22 mouse cellular contexts compared by ENCODE assay signal in genomic region chrX:14835862-14836261, GRCm38 (mm10).
"Had no signal": no experiment of that assay in that cellular context is flagged by ENCODE, and none has a peak within 500 bp of the region (broad histone marks: within the 10 kb centered on the region; RNA-seq: fewer than 3 reads in every experiment).

No protein-coding gene starts in this region.

- H3K27ac ChIP-seq: lung, embryonic 15.5 days; macrophage; midbrain, embryonic 13.5 days; neural tube, embryonic 13.5 days; neural tube, embryonic 15.5 days had no signal

- H3K9ac ChIP-seq: liver, postnatal 0 days; lung, embryonic 15.5 days; midbrain, embryonic 13.5 days; neural tube, embryonic 13.5 days; neural tube, embryonic 15.5 days had no signal

- H3K9me3 ChIP-seq: lung, embryonic 15.5 days; neural tube, embryonic 13.5 days; neural tube, embryonic 15.5 days had no signal

- H3K4me2 ChIP-seq: lung, embryonic 15.5 days; midbrain, embryonic 11.5 days; midbrain, embryonic 13.5 days; neural tube, embryonic 13.5 days; neural tube, embryonic 15.5 days had no signal

- ATAC-seq: liver, postnatal 0 days; lung, postnatal 0 days; midbrain, embryonic 13.5 days; midbrain, embryonic 16.5 days had no signal

- H3K4me3 ChIP-seq: lung, embryonic 15.5 days; megakaryocyte, embryonic 14.5 days; midbrain, embryonic 13.5 days; myocyte; neural tube, embryonic 13.5 days; neural tube, embryonic 15.5 days had no signal

- H3K4me1 ChIP-seq: lung, embryonic 15.5 days; megakaryocyte, embryonic 14.5 days; midbrain, embryonic 13.5 days; neural tube, embryonic 13.5 days; neural tube, embryonic 15.5 days had no signal

- DNase-seq: liver, postnatal 0 days; lung, adult 2 months; lung, postnatal 14 days; lung, postnatal 36 days; retina, postnatal 1 day; right cerebral cortex, adult 18-20 months; right cerebral cortex, postnatal 14 days; right cerebral cortex, postnatal 4 days; spleen, adult 18-20 months; thymus, adult 18-20 months; thymus, postnatal 14 days; thymus, postnatal 36 days had no signal

- H3K36me3 ChIP-seq: lung, embryonic 15.5 days; midbrain, embryonic 13.5 days; neural tube, embryonic 13.5 days; neural tube, embryonic 15.5 days had no signal

- H3K27me3 ChIP-seq: lung, embryonic 15.5 days; megakaryocyte, embryonic 14.5 days; midbrain, embryonic 13.5 days; neural tube, embryonic 13.5 days; neural tube, embryonic 15.5 days had no signal
